Mouse (Mus musculus) regulatory T cell (primary cell): ENCODE results near the gene Slc25a53.
"Not testable (repeated sequence)": the region's sequence is repeated elsewhere in the genome, so short reads cannot be mapped to it uniquely, and the experiment has no call there.

Experiments used
- in situ Hi-C: fragments of 300-600 bp; cut with MboI, MseI; formaldehyde crosslinking; loops from one replicate; pipeline ENCODE4 v1.15.1; 2025; ENCODE audit warnings: high pct_unique_total_duplicates

Slc25a53 gene

DNA sequence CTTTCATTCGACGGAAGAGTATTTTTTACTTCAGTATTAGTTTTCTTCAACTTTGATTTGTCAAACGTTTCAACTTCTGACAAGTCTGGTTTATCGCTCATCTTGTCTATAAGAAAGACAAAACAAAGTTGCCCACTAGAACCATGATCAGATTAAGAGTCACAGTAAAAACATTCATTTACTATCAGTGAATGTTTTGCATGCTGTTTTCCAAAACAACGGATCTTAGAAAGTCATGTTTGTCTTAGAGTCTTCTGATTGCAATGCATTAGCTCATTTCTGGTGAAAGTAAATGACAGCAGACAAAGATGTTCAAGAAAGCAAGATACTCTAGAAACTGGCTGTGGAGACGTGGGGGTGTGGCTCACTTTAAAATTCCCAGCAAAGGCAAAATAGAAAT lies 62.7 kb downstream of the Slc25a53 start, which contains the start of gene Tmsb15b2:
Gene Tmsb15b2, minus strand, starts transcription at position 101 of the 400 bp plus-strand sequence.
- in situ Hi-C loops = not testable (repeated sequence)

DNA sequence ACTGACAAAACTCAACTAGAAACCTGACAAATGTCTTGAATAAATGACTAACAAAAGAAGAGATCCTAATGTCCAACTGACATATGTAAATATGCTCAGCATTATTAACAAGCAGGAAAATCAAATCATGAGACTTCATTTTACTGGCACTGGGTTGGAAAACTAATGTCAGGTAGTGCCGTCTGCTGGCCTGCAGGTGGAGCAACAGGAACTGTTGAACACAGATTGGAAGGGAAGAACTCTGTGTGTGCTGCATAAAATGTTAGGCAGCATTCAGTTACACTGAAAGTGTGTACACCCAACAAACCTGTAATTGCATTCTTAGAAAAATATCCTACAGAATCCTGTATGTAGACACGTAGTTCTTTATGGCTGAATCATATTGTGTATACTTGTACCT lies 78.4 kb downstream of the Slc25a53 start:
- in situ Hi-C loops = no loop called here

DNA sequence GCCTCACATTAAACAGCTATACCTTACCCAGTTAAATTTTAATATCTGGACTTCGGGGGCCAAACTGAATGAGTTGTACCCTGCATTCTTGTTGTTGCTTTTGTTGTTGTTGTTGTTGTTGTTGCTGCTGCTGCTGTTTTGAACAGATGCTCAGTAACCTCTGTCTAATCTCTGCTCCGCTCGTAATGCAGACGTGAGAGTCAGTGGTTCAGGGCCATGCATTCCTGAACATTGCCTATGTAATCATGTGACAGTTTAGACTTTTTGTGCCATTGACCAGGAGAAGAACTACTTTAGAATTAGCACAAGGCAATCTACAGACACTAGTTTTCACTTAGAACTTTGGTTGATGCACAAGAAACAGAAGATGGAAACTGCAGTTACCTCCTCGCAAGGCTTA lies 79.8 kb downstream of the Slc25a53 start:
- in situ Hi-C loops = not testable (repeated sequence)

DNA sequence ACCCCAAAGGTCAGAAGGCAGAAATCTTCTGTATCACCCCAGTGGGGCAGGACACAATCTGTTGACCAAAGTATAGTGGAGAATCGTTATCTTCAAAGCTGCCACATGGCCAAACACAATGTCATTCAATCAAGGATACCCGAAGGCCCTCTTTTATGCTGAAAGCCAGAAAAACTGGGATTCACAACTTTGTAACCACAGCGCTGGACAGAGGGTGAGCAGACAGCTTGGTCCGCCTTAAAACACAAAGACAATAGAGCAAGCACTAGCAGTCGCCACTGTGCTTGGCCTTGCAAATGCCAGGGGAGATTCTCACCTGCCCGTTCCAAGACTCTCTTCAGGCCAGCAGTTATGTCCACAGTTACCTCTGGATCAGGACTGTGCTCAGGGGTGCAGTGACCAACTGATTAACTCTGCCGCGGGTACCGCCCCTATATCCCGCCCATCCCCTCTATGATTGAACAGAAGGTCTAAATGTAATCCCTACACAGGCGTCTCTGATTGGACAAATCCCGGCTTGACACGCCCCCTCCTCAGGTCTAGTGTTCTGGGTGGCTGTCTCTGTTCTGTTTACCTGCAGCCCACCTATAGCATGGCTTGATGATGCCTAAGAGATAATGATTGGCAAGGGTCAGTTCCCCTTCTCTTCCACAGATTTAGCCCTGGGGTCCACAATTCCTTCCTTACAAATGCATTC lies 80.4 kb downstream of the Slc25a53 start:
- in situ Hi-C loops = not testable (repeated sequence)

DNA sequence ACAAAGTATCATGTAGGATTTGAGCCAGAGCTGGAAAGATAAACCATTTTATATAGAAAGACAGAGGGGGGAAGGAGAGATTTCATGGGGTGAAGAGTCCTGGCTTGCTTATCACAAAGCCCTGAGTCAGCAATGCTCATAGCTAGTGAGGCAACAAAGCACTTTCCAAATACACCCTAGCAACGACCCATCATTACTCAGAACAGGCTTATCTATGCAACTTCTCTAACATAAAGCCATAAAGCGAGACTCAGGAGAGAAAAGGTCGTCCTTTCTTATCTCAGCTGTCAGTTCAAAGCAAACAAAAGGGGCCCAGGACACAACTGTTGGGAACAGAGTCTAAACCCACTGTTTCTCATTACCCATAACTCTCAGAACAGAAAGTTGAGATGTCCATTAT lies 100.1 kb downstream of the Slc25a53 start:
- in situ Hi-C loops = no loop called here
